Mouse (Mus musculus): ENCODE measurements around the gene Chat. TPM values are rescaled to one million over a fixed set of nuclear protein-coding genes. Genes with fewer than 3 reads are reported as not detected.

Gene Chat
- polyA plus RNA-seq, 1 experiment from 2014 or later, result 0.14 TPM

DNA sequence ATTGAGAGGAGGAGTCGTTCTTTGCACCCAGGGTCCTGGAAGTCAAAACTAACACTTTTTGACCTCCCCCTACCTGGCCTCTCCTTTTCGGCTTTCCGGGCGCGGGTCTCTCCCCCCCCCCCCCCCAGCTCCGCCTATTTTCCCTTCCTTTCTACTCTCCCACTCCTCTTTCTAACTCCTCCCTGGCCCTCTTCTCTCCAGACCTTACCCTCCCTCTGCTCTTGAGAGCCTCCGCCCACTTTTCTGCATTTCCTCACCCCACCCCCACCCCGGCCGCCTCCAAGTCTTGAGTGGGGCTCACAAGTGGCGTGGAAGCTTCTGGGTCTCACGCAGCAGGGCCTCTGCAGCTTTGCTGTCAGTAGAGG is 301 bp downstream of the Chat start:
- H3K4me2 ChIP-seq (ENCODE audit: low read depth, low read length), result no peak overlapping the region

DNA sequence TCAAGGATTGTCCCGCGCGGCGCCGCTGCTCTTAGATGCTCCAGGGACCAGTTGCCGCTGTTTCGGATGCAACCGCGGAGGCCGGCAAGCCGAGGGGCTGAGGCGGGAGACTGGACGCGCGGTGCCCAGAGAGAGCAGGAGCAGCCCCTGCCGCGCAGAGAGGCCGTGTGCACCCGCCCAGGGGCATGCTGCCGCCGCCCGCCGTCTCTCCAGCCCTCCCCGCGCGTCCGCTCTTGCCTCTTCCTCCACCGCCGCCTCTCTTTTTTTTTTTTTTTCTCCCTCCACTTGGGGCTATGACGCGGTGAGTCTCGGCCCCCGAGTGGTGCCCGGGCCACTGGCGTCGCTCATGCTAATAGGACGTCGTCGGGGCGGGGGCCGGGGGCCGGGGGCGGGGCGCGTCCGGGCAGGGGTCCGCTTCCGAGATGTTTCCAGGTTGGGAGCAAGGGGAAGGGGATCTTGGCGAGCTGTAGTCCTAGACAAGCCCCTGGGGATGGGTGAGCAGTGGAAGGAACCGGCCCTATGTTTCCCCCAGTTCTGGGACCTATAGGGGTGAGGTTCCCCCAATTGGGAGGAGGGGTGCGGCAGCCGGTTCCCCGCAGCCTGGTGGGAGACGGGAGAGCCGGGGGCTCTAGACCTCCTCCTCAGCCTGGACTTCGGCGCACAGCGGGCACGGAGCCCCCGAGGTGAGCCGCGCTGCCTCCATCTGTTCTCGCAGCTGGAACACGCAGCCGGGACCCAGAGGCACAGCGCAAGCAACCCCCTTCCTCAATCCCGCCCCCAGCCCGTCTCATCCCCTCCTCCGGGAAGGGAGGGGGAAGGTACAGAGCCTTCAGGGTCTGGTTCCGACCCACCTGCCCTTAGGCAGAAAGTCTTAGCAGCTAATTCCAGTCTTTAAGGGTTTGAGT is 936 bp downstream of the Chat start, which contains the start of gene Slc18a3:
Slc18a3 (minus strand) TSS at position 250 of the 905 bp plus-strand sequence.
- H3K27me3 ChIP-seq (ENCODE audit: control insufficient read depth, insufficient read depth, low read length), result peaks cover 81% of the 10 kb centered on the region
- no peak within 1 kb of the TSS for H3K9ac ChIP-seq (ENCODE audit: low read length)
- no peak for ATAC-seq (replicated peaks; ENCODE audit: extremely low read depth, insufficient read depth, low FRiP score)
- peak within 1 kb of the TSS; percentile 33 for H3K4me3 ChIP-seq (ENCODE audit: low read length)
- H3K4me2 ChIP-seq (ENCODE audit: low read depth, low read length), result peak within 1 kb of the TSS; percentile 53
- no peak within 1 kb of the TSS for H3K27ac ChIP-seq (ENCODE audit: low read length)
- 1% methylated on average over 70 of the region's 70 CpGs for WGBS
- no peaks in the 10 kb centered on the region for H3K36me3 ChIP-seq (ENCODE audit: control insufficient read depth, insufficient read depth)
- H3K4me1 ChIP-seq (ENCODE audit: control insufficient read depth, insufficient read depth, low read length), result peaks cover 4% of the 10 kb centered on the region; the same call in 1 of the 2 replicates
- H3K9me3 ChIP-seq (replicated peaks; ENCODE audit: control insufficient read depth, low read length), result no peaks in the 10 kb centered on the region

More for the DNA sequence above, 301 bp downstream of the Chat start:
- no peak overlapping the region; the same call in 1 of the 2 replicates for H3K4me3 ChIP-seq (ENCODE audit: low read length)
- H3K36me3 ChIP-seq (ENCODE audit: control insufficient read depth, insufficient read depth), result no peaks in the 10 kb centered on the region
- H3K27me3 ChIP-seq (ENCODE audit: control insufficient read depth, insufficient read depth, low read length), result peaks cover 75% of the 10 kb centered on the region
- no peak overlapping the region for H3K27ac ChIP-seq (ENCODE audit: low read length)
- no peak for ATAC-seq (replicated peaks; ENCODE audit: extremely low read depth, insufficient read depth, low FRiP score)
- peaks cover 4% of the 10 kb centered on the region; the same call in 1 of the 2 replicates for H3K4me1 ChIP-seq (ENCODE audit: control insufficient read depth, insufficient read depth, low read length)
- H3K9me3 ChIP-seq (replicated peaks; ENCODE audit: control insufficient read depth, low read length), result no peaks in the 10 kb centered on the region
- H3K9ac ChIP-seq (ENCODE audit: low read length), result no peak overlapping the region
- WGBS, result 2% methylated on average over 7 of the region's 11 CpGs

DNA sequence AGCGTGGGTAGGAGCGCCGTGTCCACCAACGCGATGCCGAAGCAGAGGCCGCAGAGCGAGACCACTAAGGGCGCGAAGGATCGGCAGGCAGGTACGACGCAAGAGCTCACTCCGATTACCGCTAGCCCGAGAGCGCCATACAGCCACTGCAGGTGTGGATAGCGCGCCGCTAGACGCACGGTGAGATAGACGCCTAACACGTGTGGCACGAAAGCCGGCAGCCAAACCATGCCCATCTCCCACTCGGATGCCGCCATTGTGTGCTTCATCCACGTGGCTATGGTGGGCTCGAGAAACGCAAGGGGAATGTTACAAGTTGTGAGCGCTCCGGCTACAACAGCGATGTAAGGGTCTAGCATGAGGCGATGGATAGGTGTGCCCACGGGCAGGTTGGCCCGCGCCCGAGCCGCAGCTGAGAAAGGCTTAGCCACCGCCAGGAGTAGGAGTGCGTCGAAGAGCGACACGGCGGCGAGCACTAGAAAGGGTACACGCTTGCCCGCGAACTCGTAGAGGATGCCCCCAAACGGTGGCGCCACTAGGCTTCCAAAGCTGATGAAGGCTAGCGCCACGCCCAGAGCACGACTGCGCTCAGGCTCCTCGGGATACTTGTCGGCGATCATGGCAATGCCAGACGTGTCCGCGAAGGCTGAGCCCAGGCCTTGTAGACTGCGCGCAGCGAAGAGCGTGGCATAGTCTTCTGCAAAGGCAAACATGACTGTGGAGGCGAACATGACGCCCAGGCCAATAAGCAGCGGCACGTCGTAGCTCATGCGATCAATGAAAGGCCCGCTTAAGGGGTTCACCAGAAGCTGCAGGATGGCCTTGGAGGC is 2.4 kb downstream of the Chat start:
- 5% methylated on average over 74 of the region's 74 CpGs for WGBS
- no peaks in the 10 kb centered on the region for H3K9me3 ChIP-seq (replicated peaks; ENCODE audit: control insufficient read depth, low read length)
- no peak overlapping the region for H3K4me2 ChIP-seq (ENCODE audit: low read depth, low read length)
- H3K27ac ChIP-seq (ENCODE audit: low read length), result no peak overlapping the region
- H3K27me3 ChIP-seq (ENCODE audit: control insufficient read depth, insufficient read depth, low read length), result peaks cover 94% of the 10 kb centered on the region
- no peak overlapping the region for H3K4me3 ChIP-seq (ENCODE audit: low read length)
- ATAC-seq (replicated peaks; ENCODE audit: extremely low read depth, insufficient read depth, low FRiP score), result no peak
- no peaks in the 10 kb centered on the region for H3K36me3 ChIP-seq (ENCODE audit: control insufficient read depth, insufficient read depth)
- peaks cover 4% of the 10 kb centered on the region; the same call in 1 of the 2 replicates for H3K4me1 ChIP-seq (ENCODE audit: control insufficient read depth, insufficient read depth, low read length)
- no peak overlapping the region for H3K9ac ChIP-seq (ENCODE audit: low read length)

DNA sequence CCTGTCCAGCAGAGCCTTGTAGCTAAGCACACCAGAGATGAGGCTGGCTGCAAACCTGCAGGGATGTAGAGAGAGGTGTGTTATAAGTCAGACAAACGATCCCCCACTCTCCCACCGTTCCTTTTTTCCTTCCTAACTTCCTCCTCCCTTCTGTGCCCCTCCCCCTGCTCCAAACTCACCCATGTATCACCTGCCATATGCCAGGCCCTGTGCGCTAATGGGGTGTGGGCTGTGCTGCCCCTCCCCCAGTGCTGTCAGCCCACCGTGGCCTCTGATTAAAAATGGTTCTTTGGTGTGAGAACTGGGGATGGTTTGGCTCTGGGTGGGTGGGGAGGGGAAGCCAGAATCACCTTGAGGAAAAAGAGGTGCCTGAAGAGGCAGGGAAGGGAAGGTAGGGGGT is 13.2 kb downstream of the Chat start:
- Histone ChIP-seq H3K4me1 (ENCODE audit: control insufficient read depth, insufficient read depth, low read length) (no peaks in the 10 kb centered on the region), H3K4me2 (ENCODE audit: low read depth, low read length) (no peak overlapping the region), H3K9ac (ENCODE audit: low read length) (no peak overlapping the region), H3K36me3 (ENCODE audit: control insufficient read depth, insufficient read depth) (no peaks in the 10 kb centered on the region), H3K4me3 (ENCODE audit: low read length) (no peak overlapping the region), H3K9me3 (replicated peaks; ENCODE audit: control insufficient read depth, low read length) (no peaks in the 10 kb centered on the region), H3K27ac (ENCODE audit: low read length) (no peak overlapping the region), H3K27me3 (ENCODE audit: control insufficient read depth, insufficient read depth, low read length) (peaks cover 20% of the 10 kb centered on the region)
- WGBS, result 12% methylated on average over 4 of the region's 4 CpGs
- no peak for ATAC-seq (replicated peaks; ENCODE audit: extremely low read depth, insufficient read depth, low FRiP score)

DNA sequence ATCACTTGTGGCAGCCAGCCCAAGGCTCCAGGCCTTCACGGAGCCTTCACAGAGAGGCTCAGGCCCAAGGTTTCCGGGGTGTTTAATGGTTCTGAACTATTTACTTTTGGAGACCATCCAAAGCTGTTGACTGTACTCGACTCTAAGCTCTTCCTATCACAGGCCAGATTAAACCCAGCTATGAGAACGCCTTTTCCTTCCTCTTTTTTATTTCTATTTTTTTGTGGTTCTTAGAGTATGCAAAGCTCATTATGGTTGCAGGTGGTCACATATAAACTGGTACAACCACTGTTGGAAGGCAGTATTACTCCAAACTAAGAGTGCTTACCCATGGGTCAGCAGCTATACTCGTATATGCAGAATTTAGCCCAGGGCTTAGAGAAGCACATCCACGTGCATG is 18.8 kb downstream of the Chat start:
- no peak for ATAC-seq (replicated peaks; ENCODE audit: extremely low read depth, insufficient read depth, low FRiP score)
- Histone ChIP-seq H3K4me2 (ENCODE audit: low read depth, low read length) (no peak overlapping the region), H3K9ac (ENCODE audit: low read length) (no peak overlapping the region), H3K4me3 (ENCODE audit: low read length) (no peak overlapping the region), H3K9me3 (replicated peaks; ENCODE audit: control insufficient read depth, low read length) (no peaks in the 10 kb centered on the region), H3K36me3 (ENCODE audit: control insufficient read depth, insufficient read depth) (no peaks in the 10 kb centered on the region), H3K27ac (ENCODE audit: low read length) (no peak overlapping the region), H3K4me1 (ENCODE audit: control insufficient read depth, insufficient read depth, low read length) (no peaks in the 10 kb centered on the region), H3K27me3 (ENCODE audit: control insufficient read depth, insufficient read depth, low read length) (peaks cover 5% of the 10 kb centered on the region; the same call in 1 of the 2 replicates)
- WGBS, result 74% methylated on average over 6 of the region's 6 CpGs

DNA sequence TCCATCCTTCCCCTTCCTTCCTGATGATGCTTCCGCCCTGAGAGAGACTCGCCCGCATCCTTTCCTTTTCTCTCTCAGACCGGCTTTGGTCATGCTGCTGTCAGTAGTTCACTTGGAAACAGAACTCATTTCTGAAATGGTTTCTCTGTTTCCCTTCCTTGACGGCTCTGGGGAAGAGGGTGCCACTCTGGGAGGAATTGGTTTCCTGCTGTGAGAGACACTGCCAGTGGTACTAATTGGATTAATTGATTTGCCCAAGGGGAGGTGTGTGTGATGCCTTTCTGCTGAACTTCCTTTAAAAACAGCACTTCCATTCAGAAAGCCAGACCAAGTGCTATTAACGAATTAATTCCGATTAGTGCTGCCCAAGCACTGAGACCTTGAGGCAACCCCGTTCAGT is 22.3 kb downstream of the Chat start:
- no peak overlapping the region for H3K4me2 ChIP-seq (ENCODE audit: low read depth, low read length)
- H3K4me3 ChIP-seq (ENCODE audit: low read length), result no peak overlapping the region
- WGBS, result 29% methylated on average over 8 of the region's 8 CpGs
- peaks cover 3% of the 10 kb centered on the region for H3K27me3 ChIP-seq (ENCODE audit: control insufficient read depth, insufficient read depth, low read length)
- H3K9me3 ChIP-seq (replicated peaks; ENCODE audit: control insufficient read depth, low read length), result no peaks in the 10 kb centered on the region
- no peak for ATAC-seq (replicated peaks; ENCODE audit: extremely low read depth, insufficient read depth, low FRiP score)
- H3K4me1 ChIP-seq (ENCODE audit: control insufficient read depth, insufficient read depth, low read length), result no peaks in the 10 kb centered on the region
- H3K36me3 ChIP-seq (ENCODE audit: control insufficient read depth, insufficient read depth), result no peaks in the 10 kb centered on the region
- no peak overlapping the region for H3K27ac ChIP-seq (ENCODE audit: low read length)
- H3K9ac ChIP-seq (ENCODE audit: low read length), result no peak overlapping the region

DNA sequence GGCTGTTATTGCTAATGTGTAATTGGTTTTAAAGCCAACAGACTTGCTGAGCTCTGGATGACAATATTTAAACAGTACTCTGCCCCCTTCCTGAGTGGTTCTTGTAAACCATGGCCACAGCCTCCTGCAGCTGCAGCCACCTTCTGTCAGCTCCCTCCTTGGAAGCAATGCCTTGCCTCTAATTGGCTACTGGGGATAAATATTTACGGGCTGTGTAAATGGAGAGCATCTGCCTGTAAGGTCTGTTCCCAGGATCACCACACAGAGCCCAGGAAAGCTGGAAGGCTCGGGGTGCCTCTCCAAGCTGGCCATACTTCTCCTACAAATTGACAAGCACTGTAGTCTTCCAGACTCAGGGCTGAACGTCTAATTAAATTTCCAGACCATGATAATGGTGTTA is 26.0 kb downstream of the Chat start:
- Histone ChIP-seq H3K27ac (ENCODE audit: low read length) (no peak overlapping the region), H3K4me2 (ENCODE audit: low read depth, low read length) (no peak overlapping the region), H3K36me3 (ENCODE audit: control insufficient read depth, insufficient read depth) (no peaks in the 10 kb centered on the region), H3K4me3 (ENCODE audit: low read length) (no peak overlapping the region), H3K27me3 (ENCODE audit: control insufficient read depth, insufficient read depth, low read length) (peaks cover 3% of the 10 kb centered on the region; the same call in 1 of the 2 replicates), H3K4me1 (ENCODE audit: control insufficient read depth, insufficient read depth, low read length) (no peaks in the 10 kb centered on the region), H3K9me3 (replicated peaks; ENCODE audit: control insufficient read depth, low read length) (no peaks in the 10 kb centered on the region), H3K9ac (ENCODE audit: low read length) (no peak overlapping the region)
- 29% methylated on average over 3 of the region's 3 CpGs for WGBS
- no peak for ATAC-seq (replicated peaks; ENCODE audit: extremely low read depth, insufficient read depth, low FRiP score)

DNA sequence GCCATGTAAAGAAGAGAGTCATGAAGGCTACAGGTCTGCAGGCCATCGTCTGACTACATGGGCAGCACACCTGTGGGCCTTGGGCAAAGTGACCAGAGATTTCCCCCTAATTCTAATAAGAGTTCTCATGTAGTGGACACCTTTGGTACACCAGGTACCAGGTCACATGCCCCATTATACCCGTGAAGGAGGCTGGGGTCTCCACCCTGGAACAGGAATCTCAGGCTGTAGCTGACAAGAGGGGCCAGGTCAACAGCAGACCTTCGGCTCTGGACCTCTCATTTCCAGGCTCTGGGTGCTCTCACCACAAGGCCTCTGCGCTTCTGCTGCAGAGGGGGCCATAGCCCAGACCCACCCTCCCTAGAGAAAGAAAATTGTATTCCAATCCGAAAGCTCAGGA is 26.5 kb downstream of the Chat start:
- H3K9ac ChIP-seq (ENCODE audit: low read length), result no peak overlapping the region
- peaks cover 3% of the 10 kb centered on the region; the same call in 1 of the 2 replicates for H3K27me3 ChIP-seq (ENCODE audit: control insufficient read depth, insufficient read depth, low read length)
- ATAC-seq (replicated peaks; ENCODE audit: extremely low read depth, insufficient read depth, low FRiP score), result no peak
- 57% methylated on average over 5 of the region's 5 CpGs for WGBS
- no peak overlapping the region for H3K4me2 ChIP-seq (ENCODE audit: low read depth, low read length)
- no peak overlapping the region for H3K27ac ChIP-seq (ENCODE audit: low read length)
- no peaks in the 10 kb centered on the region for H3K9me3 ChIP-seq (replicated peaks; ENCODE audit: control insufficient read depth, low read length)
- H3K4me1 ChIP-seq (ENCODE audit: control insufficient read depth, insufficient read depth, low read length), result no peaks in the 10 kb centered on the region
- H3K36me3 ChIP-seq (ENCODE audit: control insufficient read depth, insufficient read depth), result no peaks in the 10 kb centered on the region
- H3K4me3 ChIP-seq (ENCODE audit: low read length), result no peak overlapping the region
